Mouse (Mus musculus): ENCODE measurements around the gene Sval1.

Gene Sval1

DNA sequence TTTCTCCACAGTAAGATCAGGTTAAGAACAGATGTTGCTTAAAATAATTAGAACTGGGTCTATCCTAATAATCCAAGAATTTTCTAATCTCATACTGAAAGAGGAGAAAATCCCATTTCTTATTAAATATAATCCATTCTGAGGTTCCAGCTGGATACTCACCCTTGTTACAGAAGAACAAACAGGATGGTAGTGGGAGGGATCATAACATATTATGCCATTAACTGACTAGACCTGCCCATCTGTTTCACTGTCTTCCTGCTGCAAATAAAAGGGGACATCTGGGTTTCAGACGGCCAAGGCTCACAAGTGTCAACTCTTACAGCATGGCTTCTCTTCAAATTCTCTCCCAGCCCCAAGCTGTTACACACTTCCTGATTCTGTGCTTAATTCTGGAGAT lies at the start of gene Sval1:
Sval1 (plus strand) TSS at position 301 of the 400 bp plus-strand sequence.
- no peak for DNase-seq

DNA sequence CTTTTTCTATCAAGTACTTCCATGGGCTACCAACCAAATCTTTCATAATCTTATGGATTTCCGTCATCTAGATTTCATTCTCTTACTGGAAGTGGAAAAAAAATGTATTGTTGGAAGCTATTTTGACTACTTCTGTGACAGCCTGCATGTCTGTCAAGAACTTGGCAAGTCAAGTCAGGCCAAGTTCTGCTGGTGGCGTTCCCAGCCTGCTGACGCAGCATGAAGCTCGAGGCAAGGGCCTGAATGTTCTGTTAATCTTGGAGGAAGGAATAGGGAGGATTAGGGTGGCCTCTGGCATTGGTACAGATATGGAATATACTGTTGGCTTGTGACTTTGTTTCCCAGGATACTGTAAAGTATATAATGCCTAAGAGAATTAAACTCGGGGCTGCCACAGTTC lies 39.8 kb upstream of the Sval1 start:
- DNase-seq = no peak

- no peak for DNase-seq
These were observed 36.5 kb upstream of the Sval1 start for GRCm38 (mm10) chr6:41914883-41915282.

DNA sequence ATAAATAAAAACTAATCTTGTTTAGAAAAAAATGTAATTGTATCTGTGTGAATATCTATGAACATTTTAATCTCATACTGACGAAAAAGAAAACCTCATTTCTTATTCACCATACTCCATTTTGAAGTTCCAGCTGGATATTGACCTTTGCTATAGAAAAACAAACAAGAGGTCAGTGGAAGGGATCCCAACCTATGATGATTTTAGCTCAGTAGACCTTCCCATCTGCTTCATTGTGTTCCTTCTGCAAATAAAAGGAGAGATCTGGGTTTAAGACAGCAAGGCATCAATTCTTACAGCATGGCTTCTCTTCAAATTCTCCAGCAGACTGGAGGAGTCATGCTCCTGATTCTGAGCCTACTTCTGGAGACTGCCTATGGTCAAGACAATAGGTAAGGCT lies 16.4 kb downstream of the Sval1 start, which contains the start of gene Sval3:
Sval3 (plus strand) TSS at position 301 of the 400 bp plus-strand sequence.
- no peak for DNase-seq
